Mouse (Mus musculus) heart, embryonic 14.5 days (tissue): Measurements from ENCODE around the gene Zmynd8. TPM values are rescaled to one million over a fixed set of nuclear protein-coding genes. Genes with fewer than 3 reads are reported as not detected.
A peak's percentile ranks its signal among the peaks of the same experiment; 100 is the strongest.

Experiments
- ATAC-seq: fragments of 200-750 bp; cut with Nextera tagmentation; 2 replicates; pipeline ENCODE4 v1.8.0; 2017; ENCODE audit warnings: low read depth, moderate TSS enrichment; ENCODE audit not compliant: insufficient number of reproducible peaks, insufficient read depth, low FRiP score
- H3K27ac ChIP-seq, 2 experiments: fragments of 200-500 bp in 1 of 2; fragments of 300-500 bp in 1 of 2; sonication (generic) in 1 of 2; replicated peaks in 1 of 2; 2 replicates each; pipeline ENCODE4 v1.5.1; 2012 to 2014; ENCODE audit warnings: low read depth in 2 of 2, low read length in 2 of 2, control low read depth in 1 of 2, mild to moderate bottlenecking in 1 of 2, mixed read lengths in 1 of 2; ENCODE audit not compliant: control insufficient read depth in 1 of 2, insufficient read depth in 1 of 2
- H3K27me3 ChIP-seq: fragments of 300-500 bp; sonication (generic); 2 replicates; pipeline ENCODE4 v1.6.1; 2014; ENCODE audit warnings: mild to moderate bottlenecking, low read length, control low read depth; ENCODE audit not compliant: control insufficient read depth, insufficient read depth
- H3K36me3 ChIP-seq: fragments of 300-500 bp; sonication (generic); 2 replicates; pipeline ENCODE4 v1.6.1; 2014; ENCODE audit warnings: mild to moderate bottlenecking, control low read depth, low read length, mixed read lengths; ENCODE audit not compliant: control insufficient read depth, insufficient read depth
- H3K4me1 ChIP-seq, 2 experiments: fragments of 200-500 bp in 1 of 2; fragments of 300-500 bp in 1 of 2; sonication (generic) in 1 of 2; 2 replicates each; pipeline ENCODE4 v1.6.1; 2012 to 2014; ENCODE audit warnings: low read length in 2 of 2, control low read depth in 1 of 2, mixed read lengths in 1 of 2; ENCODE audit not compliant: control insufficient read depth in 2 of 2, insufficient read depth in 2 of 2
- H3K4me2 ChIP-seq: fragments of 300-500 bp; sonication (generic); 2 replicates; pipeline ENCODE4 v1.6.1; 2014; ENCODE audit warnings: mild to moderate bottlenecking, low read length
- H3K4me3 ChIP-seq, 2 experiments: fragments of 200-500 bp in 1 of 2; fragments of 300-500 bp in 1 of 2; sonication (generic) in 1 of 2; 2 replicates each; pipeline ENCODE4 v1.5.1; 2012 to 2014; ENCODE audit warnings: low read length in 2 of 2, mild to moderate bottlenecking in 2 of 2, control low read depth in 1 of 2, low read depth in 1 of 2, moderate library complexity in 1 of 2; ENCODE audit not compliant: control insufficient read depth in 1 of 2, insufficient read depth in 1 of 2
- H3K9ac ChIP-seq: fragments of 300-500 bp; sonication (generic); 2 replicates; pipeline ENCODE4 v1.6.1; 2014; ENCODE audit warnings: mild to moderate bottlenecking, low read length
- H3K9me3 ChIP-seq: fragments of 300-500 bp; sonication (generic); 2 replicates; pipeline ENCODE4 v1.6.1; 2016; ENCODE audit warnings: low read length, control low read depth; ENCODE audit not compliant: control insufficient read depth
- WGBS: fragments of 180-500 bp; shearing (Covaris S2); extraction: QIAGEN DNeasy Blood & Tissue Kit; methylation state at CpG from one replicate; pipeline ENCODE4 v1.1.7; 2014; 5-methylcytosine and 5-hydroxymethylcytosine counted together
- polyA plus RNA-seq: library from polyadenylated mRNA; unstranded; fragments of >200 nt; fragmentation: Nextera tagmentation; extraction: Ambion mirVana; gene quantifications from 2 replicates; pipeline ENCODE4 v1.2.1, GENCODE M21; 2014

Zmynd8 gene
- polyA plus RNA-seq, 1 experiment from 2014 or later, result 38.0 TPM

- Histone ChIP-seq H3K36me3 (peaks cover 96% of the 10 kb centered on the region), H3K9me3 (no peaks in the 10 kb centered on the region), H3K9ac (no peak overlapping the region), H3K27me3 (no peaks in the 10 kb centered on the region), H3K4me1 (peaks cover 14 to 23% of the 10 kb centered on the region in 2 experiments), H3K4me2 (no peak overlapping the region), H3K4me3 (no peak overlapping the region), H3K27ac (0 out of 4 replicates have a peak overlapping the region, but pooled peaks of 1 of the 2 experiments have one; percentile 30)
- no peak for ATAC-seq
- WGBS, result 50% methylated on average over 9 of the region's 9 CpGs
Observed at GRCm38 (mm10) chr2:165832295-165832694, 66.5 kb downstream of the Zmynd8 start.

DNA sequence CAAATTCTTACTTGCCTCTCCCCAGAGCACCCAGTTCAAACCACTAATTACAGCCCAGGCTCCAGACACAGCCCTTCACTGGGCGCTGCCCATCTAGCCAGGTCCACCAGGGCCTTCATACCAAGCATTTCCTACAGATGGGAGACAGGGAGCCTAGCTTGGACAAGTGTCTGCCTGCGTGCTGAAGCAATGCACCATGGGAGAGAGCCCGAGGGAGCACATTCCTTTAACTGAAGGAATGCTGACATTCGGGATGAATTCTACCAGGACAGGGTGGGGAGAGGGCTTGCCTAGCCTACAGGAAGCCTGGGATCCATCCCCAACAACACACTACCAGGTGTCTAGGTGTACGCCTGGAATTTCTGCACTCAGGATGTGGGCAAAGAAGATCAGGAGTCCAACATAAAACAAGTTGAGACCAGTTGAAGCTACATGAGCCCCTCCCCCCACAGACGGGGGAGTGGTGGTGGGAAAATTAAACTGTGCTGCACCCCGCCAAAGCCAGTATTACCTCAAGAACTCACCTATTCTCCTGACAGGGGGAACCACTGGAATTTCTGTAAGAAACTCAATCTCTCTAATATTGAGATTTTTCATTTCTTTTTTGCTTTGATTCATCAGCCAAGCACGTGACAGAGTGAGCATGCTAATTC, 67.1 kb downstream of the Zmynd8 start:
- Histone ChIP-seq H3K9me3 (no peaks in the 10 kb centered on the region), H3K36me3 (peaks cover 97% of the 10 kb centered on the region), H3K4me1 (peaks cover 14 to 19% of the 10 kb centered on the region in 2 experiments), H3K27me3 (no peaks in the 10 kb centered on the region), H3K27ac (peak overlapping the region in 1 of 2 experiments; percentile 38; a peak in 1 of 4 replicates), H3K9ac (no peak overlapping the region; the same call in 1 of the 2 replicates), H3K4me2 (no peak overlapping the region), H3K4me3 (no peak overlapping the region)
- no peak for ATAC-seq
- WGBS, result 47% methylated on average over 8 of the region's 8 CpGs

DNA sequence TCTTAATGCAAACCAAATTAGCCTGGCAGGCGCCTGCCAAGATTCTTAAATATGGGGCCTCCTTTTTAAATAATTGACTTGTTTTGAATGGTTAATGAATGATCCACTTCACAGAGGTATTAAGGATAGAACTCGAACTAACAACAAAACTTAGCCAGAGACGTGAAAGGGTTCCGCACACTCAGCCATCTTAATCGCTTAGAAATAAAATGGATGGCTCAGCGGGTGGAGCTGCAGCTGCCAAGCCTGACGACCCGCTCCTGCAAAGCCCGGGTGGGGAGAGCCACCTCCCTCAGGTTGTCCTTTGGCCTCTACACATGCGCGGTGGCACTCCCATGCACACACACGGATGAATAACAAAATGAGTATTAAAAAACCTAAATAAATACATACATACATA, 70.0 kb downstream of the Zmynd8 start:
- Histone ChIP-seq H3K4me1 (peaks cover 14 to 19% of the 10 kb centered on the region in 2 experiments), H3K36me3 (peaks cover 97% of the 10 kb centered on the region), H3K4me3 (no peak overlapping the region), H3K9ac (no peak overlapping the region), H3K27me3 (no peaks in the 10 kb centered on the region), H3K9me3 (no peaks in the 10 kb centered on the region), H3K4me2 (no peak overlapping the region), H3K27ac (no peak overlapping the region)
- no peak for ATAC-seq
- WGBS, result 89% methylated on average over 12 of the region's 12 CpGs

GRCm38 (mm10) chr2:165825964-165826712, 72.7 kb downstream of the Zmynd8 start:
- 76% methylated on average over 10 of the region's 10 CpGs for WGBS
- peaks cover 7 to 8% of the 10 kb centered on the region in 2 experiments; a peak in 3 of 4 replicates for H3K4me1 ChIP-seq
- H3K36me3 ChIP-seq, result peaks cover 96% of the 10 kb centered on the region
- H3K4me3 ChIP-seq, result no peak overlapping the region
- ATAC-seq, result peak; percentile 51
- no peak overlapping the region for H3K27ac ChIP-seq
- H3K4me2 ChIP-seq, result no peak overlapping the region
- no peaks in the 10 kb centered on the region for H3K27me3 ChIP-seq
- H3K9me3 ChIP-seq, result no peaks in the 10 kb centered on the region
- no peak overlapping the region for H3K9ac ChIP-seq

DNA sequence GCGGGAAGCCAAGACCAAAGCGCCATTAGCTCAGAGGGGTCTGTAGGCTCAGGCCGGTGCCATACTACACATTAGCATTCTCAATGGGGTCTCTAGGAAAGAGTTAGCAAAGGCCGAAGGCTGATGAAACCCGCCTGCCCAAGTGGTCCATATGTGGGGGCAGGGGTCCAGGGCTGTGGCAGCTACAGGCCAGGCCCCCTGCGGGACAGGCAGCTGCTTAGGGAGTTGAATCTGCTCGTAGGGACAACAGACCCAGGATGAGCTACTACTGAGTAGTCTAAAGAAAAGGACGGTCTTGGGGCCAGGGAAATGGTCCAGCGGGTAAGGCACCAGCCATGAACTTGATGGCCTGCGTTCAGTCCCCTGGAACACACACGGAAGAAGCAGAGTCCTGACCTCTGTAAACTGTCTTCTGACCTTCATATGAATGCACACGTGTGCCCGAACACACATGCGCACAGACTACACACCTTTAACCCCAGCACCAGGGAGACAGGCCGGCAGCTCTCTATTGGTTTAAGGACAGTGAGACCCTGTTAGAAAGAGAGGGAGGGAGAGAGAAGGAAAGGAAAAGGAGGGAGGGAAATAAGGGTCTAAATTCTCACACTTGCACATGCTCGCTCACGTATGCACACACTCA, 73.4 kb downstream of the Zmynd8 start:
- Histone ChIP-seq H3K27ac (no peak overlapping the region), H3K4me3 (no peak overlapping the region), H3K36me3 (peaks cover 95% of the 10 kb centered on the region), H3K4me1 (peaks cover 5 to 7% of the 10 kb centered on the region in 2 experiments; a peak in 2 of 4 replicates), H3K27me3 (no peaks in the 10 kb centered on the region), H3K4me2 (no peak overlapping the region), H3K9me3 (no peaks in the 10 kb centered on the region), H3K9ac (no peak overlapping the region)
- no peak for ATAC-seq
- WGBS, result 93% methylated on average over 17 of the region's 17 CpGs

GRCm38 (mm10) chr2:165824826-165825225, 74.0 kb downstream of the Zmynd8 start:
- Histone ChIP-seq H3K4me3 (no peak overlapping the region), H3K27ac (no peak overlapping the region), H3K9ac (no peak overlapping the region), H3K9me3 (no peaks in the 10 kb centered on the region), H3K4me1 (peaks cover 8 to 11% of the 10 kb centered on the region in 2 experiments; a peak in 3 of 4 replicates), H3K4me2 (no peak overlapping the region), H3K36me3 (peaks cover 95% of the 10 kb centered on the region), H3K27me3 (no peaks in the 10 kb centered on the region)
- 90% methylated on average over 10 of the region's 10 CpGs for WGBS
- no peak for ATAC-seq

DNA sequence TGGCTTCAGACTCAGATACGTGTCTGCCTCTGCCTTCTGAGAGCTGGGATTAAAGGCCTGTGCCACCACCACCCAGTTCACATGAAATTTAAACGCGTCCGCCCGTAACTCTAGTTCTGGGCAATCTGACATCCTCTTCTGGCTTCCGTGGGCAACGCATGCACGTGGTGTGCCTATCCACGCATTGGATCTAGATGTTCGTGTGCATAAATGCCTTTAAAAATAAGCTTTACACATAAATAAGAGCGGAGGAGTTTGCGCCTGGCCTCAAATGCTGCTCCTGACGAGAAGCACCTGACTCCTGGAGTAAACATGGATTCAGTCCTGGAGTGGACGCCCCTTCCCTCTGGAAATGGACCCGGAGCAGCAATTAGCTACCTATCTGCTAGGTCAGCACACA, 76.3 kb downstream of the Zmynd8 start:
- no peak for ATAC-seq
- H3K9me3 ChIP-seq, result no peaks in the 10 kb centered on the region
- no peak overlapping the region for H3K4me2 ChIP-seq
- peaks cover 17 to 26% of the 10 kb centered on the region in 2 experiments for H3K4me1 ChIP-seq
- no peak overlapping the region for H3K9ac ChIP-seq
- H3K36me3 ChIP-seq, result peaks cover 90% of the 10 kb centered on the region
- H3K27me3 ChIP-seq, result no peaks in the 10 kb centered on the region
- H3K27ac ChIP-seq, result no peak overlapping the region
- H3K4me3 ChIP-seq, result no peak overlapping the region
- WGBS, result 92% methylated on average over 15 of the region's 15 CpGs
